Mouse (Mus musculus) liver, adult 2 months (tissue): Measurements from ENCODE around the gene Rad1. TPM values are rescaled to one million over a fixed set of nuclear protein-coding genes. Genes with fewer than 3 reads are reported as not detected.

Source experiments
- DNase-seq: peaks from one replicate; pipeline ENCODE4 v3.0.0-alpha.2; 2011; ENCODE audit warnings: low read depth, low spot score; ENCODE audit errors: extremely low read depth
- H3K27ac ChIP-seq: fragments of 200-500 bp; replicated peaks from 2 replicates; pipeline ENCODE4 v1.5.1; 2012; ENCODE audit warnings: low read depth, mild to moderate bottlenecking, control low read depth, inconsistent platforms, low read length; ENCODE audit not compliant: insufficient read depth
- H3K27me3 ChIP-seq: fragments of 200-500 bp; 2 replicates; pipeline ENCODE4 v1.6.1; 2012; ENCODE audit warnings: mild to moderate bottlenecking, moderate library complexity, low read length, inconsistent platforms; ENCODE audit not compliant: control insufficient read depth, insufficient read depth
- H3K36me3 ChIP-seq: fragments of 200-500 bp; 2 replicates; pipeline ENCODE4 v1.6.1; 2012; ENCODE audit warnings: low read length, inconsistent platforms; ENCODE audit not compliant: control insufficient read depth, insufficient read depth
- H3K4me1 ChIP-seq: fragments of 200-500 bp; 2 replicates; pipeline ENCODE4 v1.6.1; 2011; ENCODE audit warnings: low read length; ENCODE audit not compliant: control insufficient read depth, insufficient read depth
- H3K4me3 ChIP-seq: fragments of 200-500 bp; 2 replicates; pipeline ENCODE4 v1.5.1; 2011; ENCODE audit warnings: low read depth, mild to moderate bottlenecking, control low read depth, low read length, moderate library complexity; ENCODE audit not compliant: insufficient read depth
- H3K79me2 ChIP-seq: fragments of 200-500 bp; 2 replicates; pipeline ENCODE4 v1.6.1; 2012; ENCODE audit warnings: inconsistent platforms, mild to moderate bottlenecking, low read length, moderate library complexity; ENCODE audit not compliant: control insufficient read depth, insufficient read depth
- H3K9ac ChIP-seq: fragments of 200-500 bp; 2 replicates; pipeline ENCODE4 v1.6.1; 2012; ENCODE audit warnings: low read depth, mild to moderate bottlenecking, control low read depth, inconsistent platforms, low read length
- CTCF ChIP-seq: fragments of 200-500 bp; IDR thresholded peaks from 2 replicates; pipeline ENCODE4 v1.5.1; 2011; ENCODE audit warnings: low read depth, low read length, control low read depth
- POLR2A ChIP-seq: fragments of 200-500 bp; IDR thresholded peaks from 2 replicates; pipeline ENCODE4 v1.6.1; 2011; ENCODE audit warnings: low read length, control low read depth; ENCODE audit not compliant: insufficient read depth; ENCODE audit errors: extremely low read depth
- WGBS: fragments of 180-500 bp; shearing (Covaris S2); methylation state at CpG from one replicate; pipeline ENCODE4 v1.1.7; 2018; 5-methylcytosine and 5-hydroxymethylcytosine counted together
- polyA plus RNA-seq: library from polyadenylated mRNA; depleted of rRNA; stranded (reverse); fragments of >200 nt; gene quantifications from 2 replicates; pipeline ENCODE4 v1.2.3, GENCODE M21; 2012; rRNA removed
- total RNA-seq: library from RNA; depleted of rRNA; stranded (reverse); fragments of >200 nt; gene quantifications from 2 replicates; pipeline ENCODE4 v1.2.3, GENCODE M21; 2014; rRNA removed

Gene Rad1
- total RNA-seq (4.3 and 6.6 TPM in 2 replicates), polyA plus RNA-seq (3.7 and 4.6 TPM in 2 replicates)

- under 1% methylated on average over 58 of the region's 58 CpGs for WGBS
- Histone ChIP-seq H3K36me3 (peaks cover 19% of the 10 kb centered on the region), H3K9ac (peak within 1 kb of the TSS; percentile 84), H3K27me3 (no peaks in the 10 kb centered on the region), H3K4me1 (peaks cover 4% of the 10 kb centered on the region; the same call in 1 of the 2 replicates), H3K79me2 (no peaks in the 10 kb centered on the region), H3K27ac (peak within 1 kb of the TSS; percentile 43; the same call in 1 of the 2 replicates), H3K4me3 (peak within 1 kb of the TSS; percentile 76)
- no peak for TF ChIP-seq CTCF
- peak; percentile 52; the same call in 1 of the 2 replicates for TF ChIP-seq POLR2A
- peak; percentile 93 for DNase-seq
These were observed at the start of gene Rad1, which contains the start of gene Brix1 for GRCm38 (mm10) chr15:10485484-10486364. Gene Rad1, plus strand, starts transcription at chr15:10486018. Gene Brix1, minus strand, starts transcription at chr15:10485947.

- no peaks in the 10 kb centered on the region for H3K79me2 ChIP-seq
- peaks cover 11% of the 10 kb centered on the region for H3K36me3 ChIP-seq
- H3K27ac ChIP-seq = no peak overlapping the region
- no peaks in the 10 kb centered on the region for H3K27me3 ChIP-seq
- no peak overlapping the region for H3K4me3 ChIP-seq
- DNase-seq = no peak
- WGBS = 81% methylated on average over 1 of the region's 1 CpGs
- H3K4me1 ChIP-seq = no peaks in the 10 kb centered on the region
- no peak overlapping the region for H3K9ac ChIP-seq
- TF ChIP-seq CTCF = no peak
- no peak for TF ChIP-seq POLR2A
These were observed 48.9 kb upstream of the Rad1 start for GRCm38 (mm10) chr15:10436893-10437292.

- Histone ChIP-seq H3K27ac (no peak overlapping the region), H3K27me3 (no peaks in the 10 kb centered on the region), H3K36me3 (peaks cover 20% of the 10 kb centered on the region), H3K4me1 (no peaks in the 10 kb centered on the region), H3K79me2 (no peaks in the 10 kb centered on the region), H3K9ac (no peak overlapping the region), H3K4me3 (no peak overlapping the region)
- DNase-seq = peak; percentile 26
- TF ChIP-seq POLR2A = no peak
- peak; percentile 20; the same call in 1 of the 2 replicates for TF ChIP-seq CTCF
- WGBS = 69% methylated on average over 6 of the region's 6 CpGs
These were observed 45.9 kb upstream of the Rad1 start for GRCm38 (mm10) chr15:10439963-10440362.

- 86% methylated on average over 9 of the region's 9 CpGs for WGBS
- no peak overlapping the region for H3K9ac ChIP-seq
- H3K4me3 ChIP-seq = no peak overlapping the region
- H3K36me3 ChIP-seq = peaks cover 21% of the 10 kb centered on the region
- no peak for DNase-seq
- TF ChIP-seq POLR2A (no peak), CTCF (no peak)
- no peaks in the 10 kb centered on the region for H3K79me2 ChIP-seq
- H3K27me3 ChIP-seq = no peaks in the 10 kb centered on the region
- no peak overlapping the region for H3K27ac ChIP-seq
- H3K4me1 ChIP-seq = no peaks in the 10 kb centered on the region
These were observed 44.3 kb upstream of the Rad1 start for GRCm38 (mm10) chr15:10441493-10441892.

- no peak for DNase-seq
- WGBS = 84% methylated on average over 1 of the region's 1 CpGs
- Histone ChIP-seq H3K4me1 (no peaks in the 10 kb centered on the region), H3K36me3 (peaks cover 26% of the 10 kb centered on the region), H3K4me3 (no peak overlapping the region), H3K9ac (no peak overlapping the region), H3K27me3 (no peaks in the 10 kb centered on the region), H3K27ac (no peak overlapping the region), H3K79me2 (no peaks in the 10 kb centered on the region)
- TF ChIP-seq CTCF = no peak
- TF ChIP-seq POLR2A = no peak
These were observed 43.5 kb upstream of the Rad1 start for GRCm38 (mm10) chr15:10442275-10442674.

GRCm38 (mm10) chr15:10447102-10447501 lies 38.7 kb upstream of the Rad1 start:
- TF ChIP-seq POLR2A (no peak), CTCF (no peak)

More at GRCm38 (mm10) chr15:10447102-10447501, 38.7 kb upstream of the Rad1 start:
- Histone ChIP-seq H3K36me3 (peaks cover 37% of the 10 kb centered on the region), H3K27ac (no peak overlapping the region), H3K4me1 (no peaks in the 10 kb centered on the region), H3K4me3 (no peak overlapping the region), H3K79me2 (no peaks in the 10 kb centered on the region), H3K27me3 (no peaks in the 10 kb centered on the region), H3K9ac (no peak overlapping the region)
- no peak for DNase-seq
- WGBS = 91% methylated on average over 3 of the region's 3 CpGs
